Mouse (Mus musculus): Measurements from ENCODE around the gene Gm498. TPM values are rescaled to one million over a fixed set of nuclear protein-coding genes. Genes with fewer than 3 reads are reported as not detected.

Gene Gm498
- polyA plus RNA-seq, 1 experiment = not detected

DNA sequence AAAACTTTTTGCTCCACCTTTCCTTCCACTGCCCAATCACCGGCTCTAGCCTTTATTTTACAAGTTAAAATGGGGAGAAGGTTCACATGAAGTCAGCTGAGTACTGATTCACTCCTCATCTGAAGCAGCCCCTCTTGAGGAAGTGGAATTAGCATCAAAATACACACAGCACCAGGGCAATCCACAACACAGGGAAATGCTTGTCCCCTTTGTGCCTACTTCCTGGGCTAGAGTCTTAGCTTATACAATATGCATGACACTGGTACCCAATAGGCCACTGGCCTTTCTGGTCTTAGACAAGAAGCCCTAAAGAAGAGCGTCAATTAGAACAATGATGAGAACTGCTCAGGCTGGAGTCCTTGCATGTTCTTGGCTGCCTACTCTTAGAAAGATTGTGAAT, 25.7 kb downstream of the Gm498 start:
- H3K79me2 ChIP-seq (ENCODE audit: control insufficient read depth, insufficient read depth) = no peaks in the 10 kb centered on the region

DNA sequence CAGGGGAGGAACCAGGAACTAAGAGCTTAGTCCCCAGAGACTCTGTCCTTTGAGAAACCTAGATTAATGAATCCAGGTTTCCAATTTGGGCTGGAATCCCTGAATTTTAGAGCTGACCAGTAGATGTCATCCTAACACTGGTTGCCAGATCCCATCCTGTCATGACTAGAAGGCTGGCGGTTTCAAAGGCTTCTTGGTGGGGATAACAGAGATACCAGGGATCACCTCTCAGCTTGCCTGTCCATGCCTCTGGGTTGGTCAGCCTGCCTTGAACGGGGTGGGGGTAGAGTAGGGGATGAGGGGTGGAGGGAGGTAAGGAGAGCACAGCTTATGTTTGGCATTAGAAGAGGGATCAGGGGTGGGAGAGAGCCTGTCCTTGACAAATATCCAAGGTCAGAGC, 34.0 kb downstream of the Gm498 start:
- H3ac ChIP-seq (ENCODE audit: control insufficient read depth, insufficient read length, low read depth) = no peak overlapping the region
- H3K79me2 ChIP-seq (ENCODE audit: control insufficient read depth, insufficient read depth) = no peaks in the 10 kb centered on the region
- peaks cover 7% of the 10 kb centered on the region for H3K27me3 ChIP-seq (ENCODE audit: control insufficient read depth, insufficient read depth, insufficient read length)
- no peaks in the 10 kb centered on the region for H3K36me3 ChIP-seq (ENCODE audit: control insufficient read depth, insufficient read depth)
- no peak overlapping the region for H3K4me3 ChIP-seq (ENCODE audit: insufficient read depth, poor library complexity, severe bottlenecking)
- no peaks in the 10 kb centered on the region for H3K79me3 ChIP-seq (ENCODE audit: low read depth)
- TF ChIP-seq MAX (IDR thresholded peaks at IDR 0.05) = no peak
- TF ChIP-seq MYOG (IDR thresholded peaks at IDR 0.05; ENCODE audit: control insufficient read depth, extremely low read depth, insufficient read length) = no peak
- no peak for TF ChIP-seq MYOD1 (IDR thresholded peaks at IDR 0.05; ENCODE audit: control insufficient read depth, insufficient read length, low read depth)

More for the DNA sequence above, 25.7 kb downstream of the Gm498 start:
- H3K4me3 ChIP-seq (ENCODE audit: insufficient read depth, poor library complexity, severe bottlenecking) = no peak overlapping the region
- H3ac ChIP-seq (ENCODE audit: control insufficient read depth, insufficient read length, low read depth) = no peak overlapping the region
- no peaks in the 10 kb centered on the region for H3K27me3 ChIP-seq (ENCODE audit: control insufficient read depth, insufficient read depth, insufficient read length)
- TF ChIP-seq FOSL1 (IDR thresholded peaks at IDR 0.05; ENCODE audit: insufficient read depth, low read length, poor library complexity, severe bottlenecking) (no peak), MYOG (IDR thresholded peaks at IDR 0.05; ENCODE audit: control insufficient read depth, extremely low read depth, insufficient read length) (no peak), MAX (IDR thresholded peaks at IDR 0.05) (no peak), CEBPB (IDR thresholded peaks at IDR 0.05; ENCODE audit: low read depth) (no peak), MYOD1 (IDR thresholded peaks at IDR 0.05; ENCODE audit: control insufficient read depth, insufficient read length, low read depth) (no peak), CTCF (IDR thresholded peaks at IDR 0.05; ENCODE audit: control insufficient read depth, insufficient read depth, insufficient read length) (no peak), USF1 (IDR thresholded peaks at IDR 0.05; ENCODE audit: low read depth) (no peak)
- no peaks in the 10 kb centered on the region for H3K79me3 ChIP-seq (ENCODE audit: low read depth)
- H3K36me3 ChIP-seq (ENCODE audit: control insufficient read depth, insufficient read depth) = no peaks in the 10 kb centered on the region

DNA sequence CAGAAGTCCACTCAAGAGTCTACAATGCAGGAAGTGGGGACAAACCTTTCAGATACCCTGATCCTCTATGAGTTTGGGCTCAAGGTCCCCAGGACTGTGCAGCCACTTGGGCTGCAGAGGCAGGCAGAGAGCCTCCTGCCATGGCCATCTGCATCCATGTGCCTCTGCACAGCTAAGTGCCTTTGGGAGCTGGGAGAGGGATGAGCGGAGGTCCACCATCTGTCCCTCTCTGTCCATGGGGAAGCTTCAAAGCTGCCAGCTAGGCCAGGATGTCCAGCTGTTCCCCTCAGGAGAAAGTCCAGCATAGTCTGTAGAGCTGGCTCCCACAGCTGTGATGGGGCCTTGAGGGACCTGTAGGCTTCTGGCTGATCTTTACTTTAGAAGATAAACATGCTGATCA, 38.5 kb downstream of the Gm498 start:
- TF ChIP-seq USF1 (IDR thresholded peaks at IDR 0.05; ENCODE audit: low read depth) = no peak
- no peak for TF ChIP-seq CTCF (IDR thresholded peaks at IDR 0.05; ENCODE audit: control insufficient read depth, insufficient read depth, insufficient read length)
- TF ChIP-seq FOSL1 (IDR thresholded peaks at IDR 0.05; ENCODE audit: insufficient read depth, low read length, poor library complexity, severe bottlenecking) = no peak
- TF ChIP-seq MAX (IDR thresholded peaks at IDR 0.05) = no peak
- no peak for TF ChIP-seq MYOG (IDR thresholded peaks at IDR 0.05; ENCODE audit: control insufficient read depth, extremely low read depth, insufficient read length)
- no peak for TF ChIP-seq MYOD1 (IDR thresholded peaks at IDR 0.05; ENCODE audit: control insufficient read depth, insufficient read length, low read depth)
- TF ChIP-seq CEBPB (IDR thresholded peaks at IDR 0.05; ENCODE audit: low read depth) = no peak
- Histone ChIP-seq H3K79me2 (ENCODE audit: control insufficient read depth, insufficient read depth) (no peaks in the 10 kb centered on the region), H3K27me3 (ENCODE audit: control insufficient read depth, insufficient read depth, insufficient read length) (no peaks in the 10 kb centered on the region), H3ac (ENCODE audit: control insufficient read depth, insufficient read length, low read depth) (no peak overlapping the region), H3K36me3 (ENCODE audit: control insufficient read depth, insufficient read depth) (no peaks in the 10 kb centered on the region), H3K79me3 (ENCODE audit: low read depth) (no peaks in the 10 kb centered on the region), H3K4me3 (ENCODE audit: insufficient read depth, poor library complexity, severe bottlenecking) (no peak overlapping the region)

- Histone ChIP-seq H3K27me3 (ENCODE audit: control insufficient read depth, insufficient read depth, insufficient read length) (no peaks in the 10 kb centered on the region), H3K79me2 (ENCODE audit: control insufficient read depth, insufficient read depth) (no peaks in the 10 kb centered on the region), H3ac (ENCODE audit: control insufficient read depth, insufficient read length, low read depth) (no peak overlapping the region), H3K4me3 (ENCODE audit: insufficient read depth, poor library complexity, severe bottlenecking) (no peak overlapping the region), H3K36me3 (ENCODE audit: control insufficient read depth, insufficient read depth) (no peaks in the 10 kb centered on the region), H3K79me3 (ENCODE audit: low read depth) (no peaks in the 10 kb centered on the region)
- TF ChIP-seq FOSL1 (IDR thresholded peaks at IDR 0.05; ENCODE audit: insufficient read depth, low read length, poor library complexity, severe bottlenecking) = no peak
- TF ChIP-seq CTCF (IDR thresholded peaks at IDR 0.05; ENCODE audit: control insufficient read depth, insufficient read depth, insufficient read length) = no peak
- TF ChIP-seq USF1 (IDR thresholded peaks at IDR 0.05; ENCODE audit: low read depth) = no peak
- no peak for TF ChIP-seq MYOD1 (IDR thresholded peaks at IDR 0.05; ENCODE audit: control insufficient read depth, insufficient read length, low read depth)
- no peak for TF ChIP-seq CEBPB (IDR thresholded peaks at IDR 0.05; ENCODE audit: low read depth)
- TF ChIP-seq MYOG (IDR thresholded peaks at IDR 0.05; ENCODE audit: control insufficient read depth, extremely low read depth, insufficient read length) = no peak
Observed at GRCm38 (mm10) chr7:143905606-143906005, 39.0 kb downstream of the Gm498 start.

- TF ChIP-seq CTCF (IDR thresholded peaks at IDR 0.05; ENCODE audit: control insufficient read depth, insufficient read depth, insufficient read length) (no peak), USF1 (IDR thresholded peaks at IDR 0.05; ENCODE audit: low read depth) (no peak), FOSL1 (IDR thresholded peaks at IDR 0.05; ENCODE audit: insufficient read depth, low read length, poor library complexity, severe bottlenecking) (no peak), CEBPB (IDR thresholded peaks at IDR 0.05; ENCODE audit: low read depth) (no peak), MAX (IDR thresholded peaks at IDR 0.05) (no peak), MYOG (IDR thresholded peaks at IDR 0.05; ENCODE audit: control insufficient read depth, extremely low read depth, insufficient read length) (no peak), MYOD1 (IDR thresholded peaks at IDR 0.05; ENCODE audit: control insufficient read depth, insufficient read length, low read depth) (no peak)
- Histone ChIP-seq H3K79me2 (ENCODE audit: control insufficient read depth, insufficient read depth) (no peaks in the 10 kb centered on the region), H3K27me3 (ENCODE audit: control insufficient read depth, insufficient read depth, insufficient read length) (peaks cover 4% of the 10 kb centered on the region), H3ac (ENCODE audit: control insufficient read depth, insufficient read length, low read depth) (no peak overlapping the region), H3K36me3 (ENCODE audit: control insufficient read depth, insufficient read depth) (no peaks in the 10 kb centered on the region), H3K79me3 (ENCODE audit: low read depth) (no peaks in the 10 kb centered on the region), H3K4me3 (ENCODE audit: insufficient read depth, poor library complexity, severe bottlenecking) (no peak overlapping the region)
Observed at GRCm38 (mm10) chr7:143913611-143914010, 47.0 kb downstream of the Gm498 start.

DNA sequence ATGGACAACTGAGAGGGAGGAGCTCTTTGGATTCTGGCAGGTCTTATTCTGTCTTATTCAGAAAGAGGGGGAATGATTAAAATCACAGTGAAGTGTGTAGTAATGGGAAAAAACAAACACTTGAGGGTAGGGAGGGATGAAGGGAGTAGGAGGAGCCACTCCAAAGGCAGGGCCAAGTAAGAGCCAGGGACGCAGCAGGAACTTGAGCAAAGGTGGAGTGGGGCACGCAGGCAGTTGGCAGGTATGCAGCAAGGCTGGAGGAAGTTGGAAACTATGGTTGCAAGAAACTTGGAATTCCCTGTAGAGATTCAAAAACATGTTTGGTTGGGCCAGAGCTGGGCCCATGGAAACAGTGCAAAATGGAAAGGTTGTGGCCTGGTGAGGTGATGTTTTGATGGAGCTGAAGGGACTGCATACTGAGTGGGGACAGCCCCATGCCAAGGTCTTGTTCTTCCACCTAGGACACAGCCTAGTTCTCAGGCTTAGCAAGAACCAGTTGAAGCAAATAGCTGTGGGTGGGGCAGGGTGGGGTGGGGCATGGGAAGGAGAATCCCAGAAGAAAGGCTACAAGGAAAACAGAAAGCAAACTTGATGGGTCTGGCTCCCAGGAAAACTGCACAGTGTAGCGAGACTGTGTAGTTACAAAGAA, 52.5 kb downstream of the Gm498 start:
- Histone ChIP-seq H3K36me3 (ENCODE audit: control insufficient read depth, insufficient read depth) (no peaks in the 10 kb centered on the region), H3ac (ENCODE audit: control insufficient read depth, insufficient read length, low read depth) (no peak overlapping the region), H3K27me3 (ENCODE audit: control insufficient read depth, insufficient read depth, insufficient read length) (peaks cover 14% of the 10 kb centered on the region), H3K4me3 (ENCODE audit: insufficient read depth, poor library complexity, severe bottlenecking) (no peak overlapping the region), H3K79me3 (ENCODE audit: low read depth) (no peaks in the 10 kb centered on the region), H3K79me2 (ENCODE audit: control insufficient read depth, insufficient read depth) (no peaks in the 10 kb centered on the region)
- no peak for TF ChIP-seq USF1 (IDR thresholded peaks at IDR 0.05; ENCODE audit: low read depth)
- no peak for TF ChIP-seq MAX (IDR thresholded peaks at IDR 0.05)
- TF ChIP-seq CEBPB (IDR thresholded peaks at IDR 0.05; ENCODE audit: low read depth) = no peak
- TF ChIP-seq CTCF (IDR thresholded peaks at IDR 0.05; ENCODE audit: control insufficient read depth, insufficient read depth, insufficient read length) = no peak
- TF ChIP-seq MYOG (IDR thresholded peaks at IDR 0.05; ENCODE audit: control insufficient read depth, extremely low read depth, insufficient read length) = no peak
- TF ChIP-seq FOSL1 (IDR thresholded peaks at IDR 0.05; ENCODE audit: insufficient read depth, low read length, poor library complexity, severe bottlenecking) = no peak
- no peak for TF ChIP-seq MYOD1 (IDR thresholded peaks at IDR 0.05; ENCODE audit: control insufficient read depth, insufficient read length, low read depth)
